Mouse (Mus musculus): ENCODE results near the gene Srpk3.

The Srpk3 gene

DNA sequence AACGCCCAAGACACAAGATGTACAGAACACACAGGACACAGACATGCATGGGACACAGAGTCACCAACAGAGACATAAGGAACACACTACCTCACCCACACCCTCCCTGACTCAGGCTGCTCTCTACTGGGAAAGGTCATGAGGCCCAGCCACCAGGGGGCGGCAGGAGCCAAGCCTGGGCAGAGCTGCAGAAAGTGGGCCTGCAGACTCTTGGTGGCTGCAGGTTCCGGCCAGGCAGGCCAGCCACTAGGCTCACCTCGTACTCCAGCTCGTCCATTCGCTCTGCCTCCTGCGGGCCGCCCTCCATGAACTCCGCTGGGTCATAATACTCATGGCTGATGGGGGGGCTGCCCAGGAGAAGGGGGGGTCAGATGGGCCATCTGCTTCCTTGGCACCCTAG is 24.3 kb downstream of the Srpk3 start:
- DNase-seq (ENCODE audit: low read depth in 1 of 2, low spot score in 2 of 2): peak; percentile 11 to 51

DNA sequence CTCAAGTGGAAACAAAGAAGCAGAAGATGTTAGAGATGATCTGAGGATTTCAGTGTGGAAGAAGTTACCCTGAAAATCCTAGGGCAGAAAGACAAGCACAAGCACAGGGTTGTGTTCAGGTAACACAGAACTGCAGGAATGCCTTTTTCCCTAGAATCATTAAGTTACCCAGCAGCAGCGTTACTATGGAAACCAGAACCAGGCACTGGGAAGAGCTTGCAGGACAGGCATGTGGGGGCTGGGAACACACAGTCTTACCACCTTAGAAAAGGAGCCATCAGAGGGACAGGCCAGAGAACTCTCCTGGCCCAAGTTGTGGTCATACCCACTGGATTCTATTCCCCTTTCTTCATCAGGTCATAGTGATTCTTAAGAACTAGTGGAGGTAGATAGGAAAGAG is 31.6 kb downstream of the Srpk3 start:
- DNase-seq (ENCODE audit: low read depth in 1 of 2, low spot score in 2 of 2): no peak

DNA sequence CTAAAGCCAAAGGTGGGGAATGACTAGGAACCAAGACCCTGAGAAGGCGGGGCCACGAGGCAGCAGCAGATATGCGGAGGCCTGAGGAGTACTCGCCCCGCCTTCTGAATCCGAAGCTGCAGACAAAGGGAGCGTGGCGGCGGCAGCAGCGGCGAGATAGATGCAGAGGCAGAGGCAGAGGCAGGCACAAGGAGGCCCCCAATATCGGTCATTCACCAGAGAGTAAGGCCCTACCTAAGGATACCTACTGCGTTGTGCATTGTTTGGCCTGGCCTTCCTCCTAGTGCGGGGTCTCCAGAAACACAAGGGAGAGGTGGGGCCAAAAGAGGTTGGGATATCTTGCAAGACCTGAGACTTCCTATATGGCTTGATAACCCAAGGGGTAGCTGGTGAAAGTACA is 40.9 kb downstream of the Srpk3 start:
- DNase-seq (ENCODE audit: low read depth in 1 of 2, low spot score in 2 of 2): no peak

- no peak for DNase-seq (ENCODE audit: low read depth in 1 of 2, low spot score in 2 of 2)
Measured at GRCm38 (mm10) chrX:73816596-73817314, 42.5 kb downstream of the Srpk3 start.

DNA sequence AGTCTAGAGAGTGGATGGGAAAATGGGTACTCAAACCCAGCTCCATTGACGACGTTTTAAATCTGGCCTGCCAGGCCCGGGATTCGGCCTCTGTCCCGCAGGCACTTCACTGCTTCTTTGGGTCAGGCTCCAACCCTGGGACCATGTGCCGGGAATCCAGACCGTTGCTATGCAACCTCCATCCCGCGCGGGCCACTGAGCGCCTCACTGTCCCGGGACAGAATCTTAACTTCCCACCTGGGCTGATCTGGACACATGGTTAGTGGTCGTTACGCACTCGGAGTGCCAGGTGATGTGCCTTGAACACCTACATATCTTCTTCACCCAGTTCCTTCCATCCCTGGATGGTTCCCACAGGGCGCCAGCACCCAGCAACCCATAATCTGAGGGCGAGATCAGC is 49.5 kb downstream of the Srpk3 start:
- DNase-seq (ENCODE audit: low read depth in 1 of 2, low spot score in 2 of 2): no peak

DNA sequence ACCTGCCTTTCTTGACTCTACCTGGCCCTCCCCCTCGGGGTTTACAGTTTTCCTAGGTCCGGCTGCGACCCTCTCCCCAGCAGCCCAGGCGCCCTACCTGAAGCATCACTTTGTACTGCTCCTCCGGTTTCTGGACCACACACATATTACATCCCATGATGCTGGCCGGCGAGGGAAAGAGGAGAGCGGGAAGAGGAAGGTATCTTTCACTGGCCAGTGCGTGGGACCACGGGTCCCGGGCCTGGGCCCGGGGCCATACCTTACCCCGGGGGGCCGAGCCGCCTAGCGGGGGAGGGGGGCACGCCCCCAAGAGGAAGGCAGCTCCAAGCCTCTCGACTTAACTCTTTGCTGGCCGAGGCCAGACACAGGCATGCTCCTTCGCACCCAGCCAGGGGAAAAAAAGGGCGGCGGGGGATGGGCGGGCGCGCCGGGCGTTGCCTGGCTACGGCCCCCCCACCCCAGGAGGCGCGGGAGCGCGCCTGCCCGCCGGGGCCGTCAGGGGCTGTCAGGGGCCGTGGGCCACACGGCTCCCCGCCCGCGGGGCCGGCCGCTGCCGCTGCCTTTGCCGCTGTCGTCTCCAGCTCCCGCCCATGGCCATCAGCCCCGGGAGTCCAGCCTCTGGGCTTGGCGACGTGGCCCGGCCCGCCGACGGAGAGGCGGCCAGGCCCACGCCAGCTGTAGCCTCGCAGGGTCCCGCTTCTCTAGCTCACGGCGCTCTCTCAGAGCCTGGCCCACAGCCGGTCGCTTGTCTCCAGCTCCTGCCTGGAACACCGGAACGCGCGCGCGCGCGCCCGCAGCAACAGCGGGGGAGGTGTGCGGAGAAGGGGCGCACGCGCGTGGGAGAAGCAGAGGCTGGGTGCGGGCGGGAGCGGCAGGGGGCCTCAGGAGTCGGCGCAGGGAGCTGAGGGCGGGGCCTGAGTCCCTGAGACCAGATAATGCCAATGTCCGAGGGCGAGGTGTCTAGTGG is 50.3 kb downstream of the Srpk3 start, which contains the start of gene Pdzd4:
Gene Pdzd4 (minus strand): TSS at position 785 of the 967 bp plus-strand sequence.
- DNase-seq (ENCODE audit: low read depth in 1 of 2, low spot score in 2 of 2): no peak
